Mouse (Mus musculus): ENCODE data around the gene Gm49358. TPM values are rescaled to one million over a fixed set of nuclear protein-coding genes. Genes with fewer than 3 reads are reported as not detected.
A peak's percentile ranks its signal among the peaks of the same experiment; 100 is the strongest.

Gm49358 gene
- 10 to 100 TPM; 16.7 to 32.1 TPM for total RNA-seq (2021)
- long read RNA-seq, experiment 1: 0 reads
- long read RNA-seq, experiment 2: 0 reads

DNA sequence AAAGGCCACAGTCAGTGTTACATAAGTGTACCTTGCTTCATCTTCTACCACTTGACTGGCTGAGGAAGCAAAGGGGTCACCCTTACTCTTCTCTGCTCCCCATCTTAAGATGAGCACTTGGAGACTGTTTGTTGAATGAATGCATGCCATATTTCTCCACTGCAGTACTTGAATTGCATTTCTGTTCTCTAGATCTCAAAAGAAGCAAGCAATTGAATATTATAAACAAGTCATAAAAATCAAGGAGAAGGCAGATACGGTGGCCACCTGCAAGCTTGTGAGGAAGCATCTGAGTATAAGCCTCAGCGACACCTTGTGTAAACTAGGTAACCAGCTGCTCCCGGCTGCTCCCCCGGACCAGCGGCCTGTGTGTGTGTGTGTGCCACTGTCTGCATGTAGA, at the start of gene Gm49358:
Gene Gm49358 (plus strand): TSS at position 301 of the 400 bp plus-strand sequence.
- Histone ChIP-seq H3K27ac (no peak within 1 kb of the TSS), H3K4me3 (no peak within 1 kb of the TSS)
- TF ChIP-seq CTCF (IDR thresholded peaks at IDR 0.05): no peak
- no peak for DNase-seq
- intact Hi-C loops (cut with DNase I): no loop called here

DNA sequence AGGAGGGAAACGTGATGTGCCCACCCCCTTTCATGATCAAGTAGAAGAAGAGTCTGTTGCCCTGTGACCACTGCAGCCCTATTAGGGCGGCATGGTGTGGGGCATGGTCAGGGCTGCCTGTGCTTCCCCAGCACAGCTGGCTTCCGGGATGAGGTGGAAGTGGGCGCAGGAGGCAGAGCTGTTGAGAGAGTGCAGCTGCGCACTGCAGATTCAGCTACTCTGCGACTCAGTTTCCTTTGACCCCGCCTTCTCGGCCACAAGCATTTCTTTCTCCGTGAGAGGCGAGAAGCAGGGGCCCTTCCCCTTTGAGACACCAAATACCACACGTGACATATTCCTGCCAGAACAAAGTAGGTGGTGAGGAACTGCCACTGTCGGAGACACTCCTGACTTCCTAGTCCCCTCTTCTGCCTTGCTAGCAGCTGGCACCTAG, 36.2 kb upstream of the Gm49358 start:
- TF ChIP-seq CTCF (IDR thresholded peaks at IDR 0.05): no peak
- peak overlapping the region; percentile 55 for H3K4me3 ChIP-seq
- peak; percentile 52 for DNase-seq
- peak overlapping the region; percentile 16; the same call in 1 of the 2 replicates for H3K27ac ChIP-seq
- intact Hi-C loops (cut with DNase I): no loop called here

DNA sequence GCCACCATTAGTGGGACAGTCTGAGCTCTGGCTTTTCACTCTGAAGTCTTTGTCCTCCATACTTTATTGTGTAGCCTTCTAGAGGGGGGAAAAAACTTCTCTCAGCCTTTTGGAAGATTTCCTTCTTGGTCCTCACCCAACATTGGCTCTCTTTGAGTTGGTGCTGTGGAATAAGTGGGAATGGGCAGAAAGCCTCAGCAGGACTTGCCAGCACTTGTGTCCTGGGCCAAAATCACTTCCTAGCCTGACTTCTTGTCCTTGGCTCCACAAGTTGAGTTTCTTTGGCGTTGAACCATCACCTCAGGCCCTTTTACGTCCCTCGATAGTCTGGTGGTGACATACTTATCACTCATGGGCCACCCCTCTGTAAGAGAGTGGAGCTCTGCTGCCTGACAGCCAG, 35.6 kb upstream of the Gm49358 start:
- no peak for DNase-seq
- intact Hi-C loops (cut with DNase I): no loop called here
- Histone ChIP-seq H3K27ac (peak overlapping the region; percentile 16; the same call in 1 of the 2 replicates), H3K4me3 (no peak overlapping the region)
- TF ChIP-seq CTCF (IDR thresholded peaks at IDR 0.05): no peak

DNA sequence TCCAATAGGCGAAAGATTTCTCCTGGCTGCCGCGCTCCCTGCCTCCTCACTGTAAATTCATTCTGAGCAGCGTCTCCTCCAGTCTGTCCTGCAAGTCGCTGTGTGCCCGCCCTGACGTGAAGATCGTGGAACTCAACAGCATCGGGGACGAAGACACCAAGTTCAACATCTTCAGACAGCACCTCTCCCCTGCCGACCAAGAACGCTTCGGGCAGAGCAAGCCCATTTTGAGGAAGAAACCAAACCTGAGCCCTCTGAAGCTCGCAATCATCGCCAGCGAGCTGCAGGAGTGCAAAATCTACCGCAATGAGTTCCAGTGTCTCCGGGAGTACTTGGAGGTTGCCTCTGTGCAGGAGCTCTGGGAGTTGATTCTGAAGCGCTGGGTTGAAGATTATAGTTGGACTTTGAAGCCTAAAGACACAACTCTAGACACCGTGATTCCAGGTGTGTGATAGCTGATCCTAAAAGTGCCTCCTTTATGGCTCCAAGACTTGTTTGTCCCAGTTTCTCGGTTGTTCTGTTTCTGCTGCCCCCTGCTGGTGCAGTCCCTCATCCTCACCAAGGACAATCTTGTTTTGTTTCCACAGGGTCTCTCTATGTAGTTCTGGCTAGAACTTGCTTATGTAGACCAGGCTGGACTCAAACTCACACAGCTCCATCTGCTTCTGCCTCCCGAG, 32.8 kb upstream of the Gm49358 start:
- H3K27ac ChIP-seq: peak overlapping the region; percentile 65
- H3K4me3 ChIP-seq: peak overlapping the region; percentile 77
- intact Hi-C loops (cut with DNase I): loop anchor here (1.0 to 10.0 kb wide), 3 partner anchors 25 to 256 kb away; no protein-coding TSS in a partner anchor
- peak; percentile 86 for DNase-seq
- TF ChIP-seq CTCF (IDR thresholded peaks at IDR 0.05): peak; percentile 89

DNA sequence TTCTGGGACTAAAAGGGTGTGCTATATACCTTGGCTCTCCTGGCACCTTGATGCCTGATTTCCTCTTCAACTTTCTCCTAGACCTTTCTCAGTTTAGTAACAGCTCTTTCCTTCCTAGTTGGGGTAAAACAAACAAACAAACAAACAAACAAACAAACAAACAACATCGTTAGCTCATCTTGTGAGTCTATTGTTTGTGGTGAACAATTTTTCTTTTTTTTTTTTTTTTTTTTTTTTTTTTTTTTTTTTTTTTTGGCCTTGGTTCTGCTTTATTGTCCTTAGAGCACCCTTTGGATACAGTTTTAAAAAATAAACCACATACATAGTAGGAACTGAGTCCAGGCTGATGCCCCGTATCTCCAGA, 32.3 kb upstream of the Gm49358 start:
- no peak for DNase-seq
- no peak overlapping the region for H3K4me3 ChIP-seq
- H3K27ac ChIP-seq: peak overlapping the region; percentile 65; the same call in 1 of the 2 replicates
- intact Hi-C loops (cut with DNase I): loop anchor here (5.0 to 10.0 kb wide), 2 partner anchors 94 to 257 kb away; no protein-coding TSS in a partner anchor
- TF ChIP-seq CTCF (IDR thresholded peaks at IDR 0.05): no peak

DNA sequence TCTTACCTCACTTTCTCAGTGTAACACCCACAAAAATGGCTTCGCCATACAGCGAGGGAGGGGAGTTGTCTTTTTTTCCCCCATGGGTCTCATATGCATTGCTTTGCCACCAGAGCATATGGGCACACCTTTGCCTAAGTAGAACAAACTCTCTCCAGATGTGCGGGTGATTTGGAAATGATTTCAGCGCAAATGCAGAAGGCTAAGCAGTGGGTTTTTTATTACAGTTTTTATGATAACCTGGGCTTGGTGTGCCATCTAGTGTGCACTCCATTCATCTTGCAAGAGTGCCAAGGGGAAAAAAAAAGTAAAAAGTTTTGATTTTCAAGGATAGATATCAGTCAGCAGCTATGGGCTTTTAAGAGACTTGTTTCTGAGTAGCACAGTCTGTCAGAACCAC, 28.7 kb upstream of the Gm49358 start:
- intact Hi-C loops (cut with DNase I): loop anchor here (10.0 kb wide), 1 partner anchor 260 kb away; no protein-coding TSS in a partner anchor
- TF ChIP-seq CTCF (IDR thresholded peaks at IDR 0.05): peak; percentile 22; the same call in 1 of the 2 replicates
- no peak overlapping the region for H3K27ac ChIP-seq
- no peak for DNase-seq
- no peak overlapping the region for H3K4me3 ChIP-seq

DNA sequence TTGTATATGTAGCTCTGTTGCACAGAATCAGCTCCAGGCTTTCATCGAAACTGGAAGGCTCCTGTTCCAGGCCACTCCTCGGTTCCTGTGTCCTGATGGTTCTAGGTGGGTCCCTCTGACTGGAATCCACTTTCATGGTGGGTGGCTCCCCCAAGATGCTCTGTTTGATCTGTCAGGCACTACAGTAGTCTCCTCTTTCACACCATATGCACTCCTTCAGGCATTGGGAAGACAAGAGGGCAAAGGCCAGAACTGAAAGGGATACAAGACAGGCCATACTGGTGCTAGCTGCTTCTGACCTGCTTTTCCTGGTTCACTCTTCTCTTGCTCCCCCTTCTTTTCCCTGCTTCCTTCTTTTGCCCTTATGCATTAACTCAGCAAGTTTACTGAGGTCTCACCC, 20.9 kb upstream of the Gm49358 start:
- no peak for DNase-seq
- intact Hi-C loops (cut with DNase I): no loop called here
- Histone ChIP-seq H3K27ac (no peak overlapping the region), H3K4me3 (no peak overlapping the region)
- TF ChIP-seq CTCF (IDR thresholded peaks at IDR 0.05): no peak

DNA sequence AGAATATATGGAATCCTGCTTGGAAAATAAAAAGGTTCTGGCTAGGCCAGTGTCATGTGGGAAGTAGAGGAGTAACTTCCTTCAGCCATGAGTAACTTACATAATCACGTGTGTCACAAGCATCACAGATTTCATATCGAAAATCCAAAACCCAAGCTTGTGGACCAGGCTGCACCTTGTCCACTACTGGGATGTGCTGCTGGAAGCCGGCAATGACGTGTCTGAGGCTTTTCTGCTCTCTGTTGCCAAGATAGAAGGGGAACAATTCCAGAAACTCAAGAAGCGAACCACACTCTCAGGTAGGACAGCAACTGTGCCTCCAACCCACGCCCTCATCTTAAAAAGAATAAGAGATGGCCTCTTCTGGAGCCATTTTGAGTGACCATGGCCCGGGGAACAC, 19.5 kb upstream of the Gm49358 start:
- TF ChIP-seq CTCF (IDR thresholded peaks at IDR 0.05): no peak
- Histone ChIP-seq H3K27ac (no peak overlapping the region), H3K4me3 (no peak overlapping the region)
- DNase-seq: no peak
- intact Hi-C loops (cut with DNase I): no loop called here

DNA sequence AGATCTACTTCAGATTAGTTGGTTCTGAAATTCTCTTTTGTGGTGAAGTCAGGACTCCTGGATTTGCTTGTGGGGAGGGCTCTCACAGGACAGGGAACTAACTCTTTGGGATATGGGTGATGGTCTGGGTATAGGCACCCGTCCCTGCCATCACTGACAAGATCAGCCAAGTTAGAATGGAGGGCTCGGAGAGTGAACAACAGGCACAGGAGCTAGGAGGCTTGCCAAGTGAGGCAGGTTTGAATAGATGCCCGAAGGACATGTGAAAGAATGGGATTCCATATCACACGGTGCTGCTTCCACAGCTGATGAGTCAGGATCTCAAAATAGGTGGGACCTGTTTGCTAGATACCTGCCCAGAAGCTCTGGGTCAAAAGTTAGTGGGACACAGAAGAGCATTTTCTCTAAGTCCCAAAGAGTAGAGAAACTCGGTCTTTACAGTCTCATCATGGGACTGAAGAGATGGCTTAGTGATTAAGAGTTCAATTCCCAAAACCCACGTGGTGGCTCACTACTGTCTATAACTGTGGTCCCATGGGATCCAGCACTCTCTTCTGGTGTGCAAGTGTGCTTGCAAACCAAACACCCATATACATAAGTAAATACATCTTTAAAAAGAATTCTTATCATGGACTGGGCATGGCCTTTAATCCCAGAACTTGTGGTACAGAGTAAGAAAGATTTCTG, 7.8 kb upstream of the Gm49358 start:
- no peak overlapping the region for H3K27ac ChIP-seq
- no peak for TF ChIP-seq CTCF (IDR thresholded peaks at IDR 0.05)
- H3K4me3 ChIP-seq: no peak overlapping the region
- DNase-seq: peak; percentile 24
- intact Hi-C loops (cut with DNase I): no loop called here

DNA sequence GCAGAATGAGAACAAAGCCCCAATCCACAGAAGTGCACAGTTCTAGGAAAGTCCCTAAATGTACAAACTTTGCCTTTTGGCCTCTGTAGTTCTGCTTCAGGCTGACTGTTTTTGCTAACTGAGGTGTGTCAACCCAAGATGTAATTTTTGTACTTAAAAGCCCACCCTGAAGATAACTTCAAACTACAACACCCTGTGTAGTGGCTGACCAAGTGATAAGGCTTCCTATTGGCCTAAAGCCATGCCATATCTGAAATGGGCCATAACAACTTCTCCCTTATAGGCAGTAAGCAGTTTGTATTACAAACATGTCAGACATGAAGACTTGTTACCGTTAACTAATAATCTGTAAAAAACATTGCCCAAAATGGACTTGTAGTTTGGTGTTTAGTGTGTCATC, 6.0 kb upstream of the Gm49358 start:
- Histone ChIP-seq H3K27ac (no peak overlapping the region), H3K4me3 (no peak overlapping the region)
- DNase-seq: no peak
- intact Hi-C loops (cut with DNase I): no loop called here
- TF ChIP-seq CTCF (IDR thresholded peaks at IDR 0.05): no peak

DNA sequence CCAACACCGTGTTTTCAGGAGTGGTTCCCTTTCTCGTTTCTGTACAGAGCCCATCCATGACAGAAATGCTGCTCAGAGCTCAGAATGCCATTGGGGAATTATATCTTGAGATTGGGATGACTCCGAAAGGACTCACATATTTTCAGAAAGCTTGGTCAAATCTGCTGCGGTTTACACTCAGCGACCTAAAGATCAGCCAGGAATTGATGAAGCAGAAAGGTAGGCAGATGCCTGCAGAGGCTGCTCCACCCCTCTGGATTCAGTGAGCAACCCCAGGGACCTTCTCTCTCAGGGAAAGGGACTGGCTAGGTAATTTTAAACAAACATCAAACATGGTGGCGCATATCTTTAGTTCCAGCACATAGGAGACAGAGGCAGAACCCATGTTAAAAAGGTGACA, 5.6 kb upstream of the Gm49358 start:
- H3K27ac ChIP-seq: no peak overlapping the region
- intact Hi-C loops (cut with DNase I): no loop called here
- no peak for TF ChIP-seq CTCF (IDR thresholded peaks at IDR 0.05)
- no peak overlapping the region for H3K4me3 ChIP-seq
- no peak for DNase-seq

DNA sequence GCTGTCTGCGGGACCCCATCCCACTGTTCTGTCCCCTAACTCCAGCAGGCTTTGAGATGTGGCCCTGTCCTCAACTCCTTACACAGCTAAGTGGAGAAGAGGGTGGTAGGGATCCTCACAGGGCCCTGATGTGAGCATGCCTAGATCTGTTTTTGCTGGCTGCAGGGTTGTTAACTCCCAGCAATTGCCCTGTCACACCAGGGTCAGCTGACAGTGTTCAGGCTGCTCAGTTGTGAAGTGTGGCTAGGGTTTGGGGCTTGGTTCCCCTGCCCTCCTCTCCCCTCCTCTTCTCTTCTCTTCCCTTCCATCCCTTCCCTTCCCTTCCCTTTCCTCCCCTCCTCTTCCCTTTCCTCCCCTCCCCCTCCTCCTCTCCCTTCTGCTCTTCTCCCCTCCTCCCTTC, 2.5 kb upstream of the Gm49358 start:
- TF ChIP-seq CTCF (IDR thresholded peaks at IDR 0.05): no peak
- H3K4me3 ChIP-seq: no peak overlapping the region
- intact Hi-C loops (cut with DNase I): no loop called here
- no peak overlapping the region for H3K27ac ChIP-seq
- DNase-seq: no peak

DNA sequence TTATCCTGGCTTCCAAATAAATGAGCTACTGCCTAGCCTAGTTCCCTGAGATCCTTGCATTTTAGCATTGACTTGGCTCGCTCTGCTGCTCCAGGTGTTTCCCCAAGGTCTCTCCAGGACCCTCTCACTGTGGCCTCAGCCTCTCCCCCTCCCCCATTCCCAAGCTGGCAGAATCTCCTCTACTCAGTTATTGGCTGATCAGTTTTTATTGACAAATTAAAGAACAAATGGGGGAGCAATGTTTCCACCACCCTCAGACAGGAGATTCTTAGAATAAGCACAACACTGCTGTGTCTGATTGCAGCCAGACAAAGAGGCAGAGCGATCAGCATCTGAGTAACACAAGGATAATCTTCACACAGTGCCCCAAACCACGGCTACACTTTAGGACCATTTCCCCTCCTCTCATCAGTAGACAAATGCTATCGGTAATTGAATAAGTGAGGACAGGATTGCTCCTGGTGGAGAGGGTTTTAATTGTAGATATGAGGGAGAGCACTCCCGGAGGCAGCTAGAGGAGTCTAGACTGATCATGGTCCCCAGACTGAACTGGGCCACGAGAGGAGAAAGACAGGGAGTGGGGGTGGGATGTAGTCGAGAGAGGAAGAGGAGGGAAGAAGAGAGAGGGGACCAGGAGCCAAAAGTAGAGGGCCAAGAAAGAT, 1.9 kb upstream of the Gm49358 start:
- intact Hi-C loops (cut with DNase I): no loop called here
- no peak for TF ChIP-seq CTCF (IDR thresholded peaks at IDR 0.05)
- no peak overlapping the region for H3K4me3 ChIP-seq
- DNase-seq: no peak
- H3K27ac ChIP-seq: no peak overlapping the region

Data from gastrocnemius, adult 2 months (tissue).